In the genomic region with DNA sequence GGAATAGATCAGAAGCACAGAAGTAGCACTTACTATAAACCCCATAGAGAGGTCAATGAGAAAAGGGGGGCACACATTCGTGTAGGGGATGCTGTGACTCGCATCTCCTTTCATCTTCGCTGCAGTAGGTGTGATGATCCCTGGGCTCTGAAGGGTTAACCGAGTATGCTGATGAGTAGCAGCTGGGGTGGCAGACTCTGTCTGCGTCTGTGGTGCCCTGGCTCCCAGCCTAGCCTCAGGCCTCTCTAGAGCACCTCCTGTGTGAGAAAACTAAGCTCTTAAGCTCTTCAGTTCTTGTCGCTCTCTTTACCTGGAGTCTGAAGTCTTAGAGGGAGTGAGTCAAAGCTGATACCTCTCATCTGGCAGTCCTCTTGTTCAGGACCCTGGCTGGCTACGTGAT, we compare ENCODE assay signal across 15 mouse cellular contexts. TPM values are rescaled to one million over a fixed set of nuclear protein-coding genes. Genes with fewer than 3 reads are reported as not detected.
DNase-seq lines count a peak whose midpoint lies in the region; ATAC-seq and TF ChIP-seq lines count a peak whose summit lies in the region.
"Had no signal": no experiment of that assay in that cellular context is flagged by ENCODE, and none has a peak within 500 bp of the region (broad histone marks: within the 10 kb centered on the region; RNA-seq: fewer than 3 reads in every experiment).

No protein-coding gene starts in this region.

- peak overlapping the region; percentile 32; the same call in 1 of the 2 replicates for H3K4me2 ChIP-seq in heart, embryonic 15.5 days
- no peak overlapping the region for H3K4me2 ChIP-seq in hindbrain, embryonic 14.5 days (replicated peaks)
- no peak overlapping the region for H3K4me2 ChIP-seq in midbrain, embryonic 16.5 days (ENCODE audit: low read length)

- peaks cover 19% of the 10 kb centered on the region for H3K4me1 ChIP-seq in heart, embryonic 15.5 days (replicated peaks)
- H3K4me1 ChIP-seq in forebrain, embryonic 10.5 days, result peaks cover 45% of the 10 kb centered on the region
- peaks cover 19% of the 10 kb centered on the region for H3K4me1 ChIP-seq in hindbrain, embryonic 14.5 days (replicated peaks; ENCODE audit: control insufficient read depth, insufficient read depth, low read length)
- H3K4me1 ChIP-seq in midbrain, embryonic 16.5 days (ENCODE audit: control insufficient read depth, insufficient read depth, low read length), result peaks cover 17% of the 10 kb centered on the region

- no peaks in the 10 kb centered on the region for H3K36me3 ChIP-seq in heart, embryonic 15.5 days
- no peaks in the 10 kb centered on the region for H3K36me3 ChIP-seq in forebrain, embryonic 10.5 days (replicated peaks)
- H3K36me3 ChIP-seq in hindbrain, embryonic 14.5 days (replicated peaks; ENCODE audit: control insufficient read depth, insufficient read depth), result no peaks in the 10 kb centered on the region
- H3K36me3 ChIP-seq in midbrain, embryonic 16.5 days (ENCODE audit: control insufficient read depth, insufficient read depth, low read length), result no peaks in the 10 kb centered on the region

- no peak for ATAC-seq in heart, embryonic 15.5 days (replicated peaks; ENCODE audit: insufficient number of reproducible peaks, insufficient read depth, low FRiP score, low read depth)
- ATAC-seq in hindbrain, embryonic 14.5 days (ENCODE audit: low FRiP score), result 0 out of 2 replicates have a peak, but pooled peaks have one; percentile 22
- ATAC-seq in midbrain, embryonic 16.5 days, result peak; percentile 44; the same call in 1 of the 2 replicates
- ATAC-seq in megakaryocyte-erythroid progenitor cell, adult 5-6 weeks (replicated peaks; ENCODE audit: low FRiP score, low TSS enrichment, poor library complexity, severe bottlenecking), result no peak

- no peaks in the 10 kb centered on the region for H3K27me3 ChIP-seq in heart, embryonic 15.5 days
- peaks cover 10% of the 10 kb centered on the region; the same call in 1 of the 2 replicates for H3K27me3 ChIP-seq in forebrain, embryonic 10.5 days (ENCODE audit: poor library complexity, severe bottlenecking)
- H3K27me3 ChIP-seq in hindbrain, embryonic 14.5 days (ENCODE audit: control insufficient read depth, insufficient read depth, low read length), result no peaks in the 10 kb centered on the region
- no peaks in the 10 kb centered on the region for H3K27me3 ChIP-seq in midbrain, embryonic 16.5 days (ENCODE audit: control insufficient read depth, insufficient read depth, low read depth, low read length)

- no peaks in the 10 kb centered on the region for H3K9me3 ChIP-seq in heart, embryonic 15.5 days (replicated peaks)
- no peaks in the 10 kb centered on the region for H3K9me3 ChIP-seq in forebrain, embryonic 10.5 days
- H3K9me3 ChIP-seq in hindbrain, embryonic 14.5 days (ENCODE audit: control insufficient read depth, low read length), result no peaks in the 10 kb centered on the region
- H3K9me3 ChIP-seq in midbrain, embryonic 16.5 days (replicated peaks; ENCODE audit: control insufficient read depth, low read length, poor library complexity, severe bottlenecking), result no peaks in the 10 kb centered on the region

- no peak for DNase-seq in heart, adult 9 months (ENCODE audit: low spot score in 2 of 2)
- peak; percentile 34 for DNase-seq in forebrain, embryonic 10.5 days (ENCODE audit: extremely low spot score, low spot score)
- peak; percentile 44 for DNase-seq in hindbrain, embryonic 14.5 days (ENCODE audit: low spot score)
- no peak for DNase-seq in gastrocnemius, adult 2 months
- no peak for DNase-seq in frontal cortex, postnatal 36 days (ENCODE audit: low spot score in 2 of 2)
- DNase-seq: cerebellum, postnatal 25 days; kidney, adult 8-10 months; right cerebral cortex, postnatal 4 days had no signal

- intact Hi-C loops in gastrocnemius, adult 2 months (cut with DNase I), result no loop called here

- WGBS in heart, embryonic 15.5 days, result 27% methylated on average over 7 of the region's 7 CpGs
- WGBS in forebrain, embryonic 10.5 days, result 8% methylated on average over 7 of the region's 7 CpGs
- WGBS in hindbrain, embryonic 14.5 days, result 14% methylated on average over 7 of the region's 7 CpGs
- 12% methylated on average over 7 of the region's 7 CpGs for WGBS in midbrain, embryonic 16.5 days

- no peak overlapping the region for H3K4me3 ChIP-seq in heart, embryonic 15.5 days
- H3K4me3 ChIP-seq in forebrain, embryonic 10.5 days, result no peak overlapping the region
- H3K4me3 ChIP-seq in hindbrain, embryonic 14.5 days (replicated peaks; ENCODE audit: low read length), result no peak overlapping the region
- H3K4me3 ChIP-seq in midbrain, embryonic 16.5 days (ENCODE audit: low read depth, low read length), result no peak overlapping the region
- no peak overlapping the region for H3K4me3 ChIP-seq in gastrocnemius, adult 2 months

- H3K27ac ChIP-seq in heart, embryonic 15.5 days, result no peak overlapping the region
- H3K27ac ChIP-seq in forebrain, embryonic 10.5 days, result peak overlapping the region; percentile 83
- H3K27ac ChIP-seq in hindbrain, embryonic 14.5 days, result no peak overlapping the region
- H3K27ac ChIP-seq in midbrain, embryonic 16.5 days (ENCODE audit: low read length), result no peak overlapping the region; the same call in 1 of the 2 replicates
- no peak overlapping the region for H3K27ac ChIP-seq in gastrocnemius, adult 2 months
- H3K27ac ChIP-seq: stomach, postnatal 0 days had no signal

- no peak for TF ChIP-seq CTCF in gastrocnemius, adult 2 months (IDR thresholded peaks at IDR 0.05)

- H3K9ac ChIP-seq in heart, embryonic 15.5 days, result no peak overlapping the region
- no peak overlapping the region for H3K9ac ChIP-seq in hindbrain, embryonic 14.5 days
- H3K9ac ChIP-seq in midbrain, embryonic 16.5 days (ENCODE audit: low read depth, low read length), result no peak overlapping the region

RNA-seq across cellular contexts. Expression of gene Rgs16, which starts 36.0 kb away (rescaled TPM):
- polyA plus RNA-seq in heart, embryonic 15.5 days (2015; fragmentation: Nextera tagmentation; extraction: Ambion mirVana), result 5.9 and 6.4 TPM in 2 replicates
- 26.2 and 31.0 TPM in 2 replicates for polyA plus RNA-seq in forebrain, embryonic 10.5 days (2016; fragmentation: Nextera tagmentation; extraction: Ambion mirVana)
- polyA plus RNA-seq in hindbrain, embryonic 14.5 days (2014; fragmentation: Nextera tagmentation; extraction: Ambion mirVana), result 6.5 and 6.8 TPM in 2 replicates
- polyA plus RNA-seq in midbrain, embryonic 16.5 days (2015; fragmentation: Nextera tagmentation; extraction: Ambion mirVana), result 21.8 and 31.3 TPM in 2 replicates
- total RNA-seq in gastrocnemius, adult 2 months (2021), result 1 to 10 TPM in 1 of 2 experiments, under 1 TPM in 1; 0.59 to 1.8 TPM
- total RNA-seq in megakaryocyte-erythroid progenitor cell, adult 5-6 weeks (2014; fragmentation: Nextera tagmentation), result not detected in 2 replicates
- 0.14 TPM in 1 of 2 replicates, not detected in the other for total RNA-seq in megakaryocyte-erythroid progenitor cell, adult 5-6 weeks (2017)

RNA-seq across cellular contexts. Expression of gene Rnasel, which starts 45.1 kb away (rescaled TPM):
- polyA plus RNA-seq in heart, embryonic 15.5 days (2015; fragmentation: Nextera tagmentation; extraction: Ambion mirVana), result 23.4 and 24.3 TPM in 2 replicates
- 7.4 and 7.7 TPM in 2 replicates for polyA plus RNA-seq in forebrain, embryonic 10.5 days (2016; fragmentation: Nextera tagmentation; extraction: Ambion mirVana)
- 37.2 and 40.9 TPM in 2 replicates for polyA plus RNA-seq in hindbrain, embryonic 14.5 days (2014; fragmentation: Nextera tagmentation; extraction: Ambion mirVana)
- 36.2 and 45.6 TPM in 2 replicates for polyA plus RNA-seq in midbrain, embryonic 16.5 days (2015; fragmentation: Nextera tagmentation; extraction: Ambion mirVana)
- 1 to 10 TPM in 1 of 2 experiments, under 1 TPM in 1; 0.92 to 1.1 TPM for total RNA-seq in gastrocnemius, adult 2 months (2021)
- 31.0 and 41.1 TPM in 2 replicates for total RNA-seq in megakaryocyte-erythroid progenitor cell, adult 5-6 weeks (2014; fragmentation: Nextera tagmentation)
- total RNA-seq in megakaryocyte-erythroid progenitor cell, adult 5-6 weeks (2017), result 31.6 and 50.0 TPM in 2 replicates

RNA-seq across cellular contexts. Expression of gene Rgs8, which starts 51.3 kb away (rescaled TPM):
- 0.19 and 0.24 TPM in 2 replicates for polyA plus RNA-seq in heart, embryonic 15.5 days (2015; fragmentation: Nextera tagmentation; extraction: Ambion mirVana)
- 9.1 and 9.6 TPM in 2 replicates for polyA plus RNA-seq in forebrain, embryonic 10.5 days (2016; fragmentation: Nextera tagmentation; extraction: Ambion mirVana)
- polyA plus RNA-seq in hindbrain, embryonic 14.5 days (2014; fragmentation: Nextera tagmentation; extraction: Ambion mirVana), result 16.4 and 19.7 TPM in 2 replicates
- polyA plus RNA-seq in midbrain, embryonic 16.5 days (2015; fragmentation: Nextera tagmentation; extraction: Ambion mirVana), result 47.1 and 49.1 TPM in 2 replicates
- total RNA-seq in gastrocnemius, adult 2 months (2021), result not detected
- not detected in 2 replicates for total RNA-seq in megakaryocyte-erythroid progenitor cell, adult 5-6 weeks (2014; fragmentation: Nextera tagmentation)
- not detected in 2 replicates for total RNA-seq in megakaryocyte-erythroid progenitor cell, adult 5-6 weeks (2017)
- total RNA-seq: CH12.LX; heart, adult 8-10 months had no signal
- polyA plus RNA-seq: liver, embryonic 16.5 days had no signal

Comparison
In these comparisons a context has a peak if more than half of its experiments do, and no peak if none do; other contexts are left out.
1. ATAC-seq: peak in hindbrain, embryonic 14.5 days (single experiment) and midbrain, embryonic 16.5 days (single experiment); none in heart, embryonic 15.5 days (single experiment) and megakaryocyte-erythroid progenitor cell, adult 5-6 weeks (single experiment).
2. DNase-seq: peak in forebrain, embryonic 10.5 days (single experiment) and hindbrain, embryonic 14.5 days (single experiment); none in heart, adult 9 months (0 of 2), gastrocnemius, adult 2 months (single experiment) and frontal cortex, postnatal 36 days (0 of 2).